Mouse (Mus musculus) liver, postnatal 0 days (tissue): ENCODE measurements around the gene C2cd3.

Experiments used
- CTCF ChIP-seq: sonication (generic); IDR thresholded peaks from 2 replicates; pipeline ENCODE4 v1.5.1; 2016; ENCODE audit warnings: antibody characterized with exemption, low read depth
- EP300 ChIP-seq: IDR thresholded peaks from 2 replicates; pipeline ENCODE4 v1.6.1; 2016; ENCODE audit warnings: antibody characterized with exemption, low read depth, mild to moderate bottlenecking

GRCm38 (mm10) chr7:100378257-100378656 lies 6.2 kb downstream of the C2cd3 start:
- TF ChIP-seq CTCF (no peak), EP300 (no peak)
